In the genomic region with DNA sequence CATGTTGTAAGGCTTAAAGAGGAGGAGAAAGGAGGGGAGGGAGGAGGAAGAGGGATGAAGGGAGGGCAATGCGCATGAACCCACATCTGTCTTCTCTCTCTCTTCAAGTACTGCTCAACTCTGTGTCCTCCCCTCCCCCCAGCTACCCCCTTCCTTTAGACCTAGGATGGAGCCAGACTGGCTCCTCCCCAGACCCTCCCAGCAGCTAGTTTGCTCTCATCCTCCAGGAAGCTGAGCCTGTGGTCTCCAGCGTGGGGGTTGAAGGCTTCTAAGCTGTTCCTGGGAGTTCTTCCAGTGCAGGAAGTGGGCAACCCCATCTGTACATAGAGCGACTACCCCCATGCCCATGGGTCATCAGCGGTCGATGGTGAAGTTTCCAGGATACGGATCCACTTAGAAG, we compare ENCODE assay signal across 13 mouse cellular contexts. TPM values are rescaled to one million over a fixed set of nuclear protein-coding genes. Genes with fewer than 3 reads are reported as not detected.
DNase-seq lines count a peak whose midpoint lies in the region; ATAC-seq and TF ChIP-seq lines count a peak whose summit lies in the region.
"Had no signal": no experiment of that assay in that cellular context is flagged by ENCODE, and none has a peak within 500 bp of the region (broad histone marks: within the 10 kb centered on the region; RNA-seq: fewer than 3 reads in every experiment).

No protein-coding gene starts in this region.

- H3K27me3 ChIP-seq in forebrain, embryonic 10.5 days (ENCODE audit: poor library complexity, severe bottlenecking), result peaks cover 53% of the 10 kb centered on the region
- H3K27me3 ChIP-seq in forebrain, embryonic 15.5 days, result no peaks in the 10 kb centered on the region; the same call in 1 of the 2 replicates
- H3K27me3 ChIP-seq in stomach, embryonic 14.5 days (ENCODE audit: control insufficient read depth, insufficient read depth, low read length), result no peaks in the 10 kb centered on the region
- H3K27me3 ChIP-seq in stomach, postnatal 0 days (ENCODE audit: control insufficient read depth, insufficient read depth, low read length), result no peaks in the 10 kb centered on the region
- H3K27me3 ChIP-seq in stomach, embryonic 16.5 days (ENCODE audit: control insufficient read depth, insufficient read depth, low read length), result no peaks in the 10 kb centered on the region
- H3K27me3 ChIP-seq: neural tube, embryonic 15.5 days had no signal

- 57% methylated on average over 6 of the region's 6 CpGs for WGBS in forebrain, embryonic 10.5 days
- WGBS in forebrain, embryonic 15.5 days, result 78% methylated on average over 6 of the region's 6 CpGs
- 43% methylated on average over 6 of the region's 6 CpGs for whole genome bisulfite sequencing in stomach, embryonic 14.5 days
- WGBS in stomach, postnatal 0 days, result 57% methylated on average over 6 of the region's 6 CpGs
- WGBS in stomach, embryonic 16.5 days, result 42% methylated on average over 6 of the region's 6 CpGs

- no peaks in the 10 kb centered on the region for H3K9me3 ChIP-seq in forebrain, embryonic 10.5 days
- H3K9me3 ChIP-seq in forebrain, embryonic 15.5 days, result no peaks in the 10 kb centered on the region
- no peaks in the 10 kb centered on the region for H3K9me3 ChIP-seq in stomach, embryonic 14.5 days (ENCODE audit: control insufficient read depth, low read depth, low read length)
- no peaks in the 10 kb centered on the region for H3K9me3 ChIP-seq in stomach, postnatal 0 days (ENCODE audit: control insufficient read depth, low read length)
- H3K9me3 ChIP-seq in stomach, embryonic 16.5 days (replicated peaks; ENCODE audit: control insufficient read depth, low read length), result no peaks in the 10 kb centered on the region
- H3K9me3 ChIP-seq: neural tube, embryonic 15.5 days had no signal

- DNase-seq in forebrain, embryonic 10.5 days (ENCODE audit: extremely low spot score, low spot score), result no peak
- DNase-seq in kidney, postnatal 14 days, result peak; percentile 24
- no peak for DNase-seq in kidney, postnatal 36 days
- DNase-seq in stomach, postnatal 0 days (ENCODE audit: low spot score), result no peak
- no peak for DNase-seq in cerebellum, adult 11 months
- DNase-seq: cerebellum, adult 11-12 months; heart, postnatal 4 days; retina, postnatal 1 day had no signal

- no peak overlapping the region for H3K4me2 ChIP-seq in forebrain, embryonic 15.5 days (replicated peaks)
- H3K4me2 ChIP-seq in stomach, embryonic 14.5 days (replicated peaks; ENCODE audit: low read depth, low read length), result no peak overlapping the region
- H3K4me2 ChIP-seq in stomach, postnatal 0 days (replicated peaks; ENCODE audit: low read depth), result no peak overlapping the region
- 0 out of 2 replicates have a peak overlapping the region, but pooled peaks have one; percentile 6 for H3K4me2 ChIP-seq in stomach, embryonic 16.5 days (ENCODE audit: low read depth, low read length)
- H3K4me2 ChIP-seq: neural tube, embryonic 15.5 days had no signal

- no peak overlapping the region for H3K4me3 ChIP-seq in forebrain, embryonic 10.5 days
- no peak overlapping the region for H3K4me3 ChIP-seq in forebrain, embryonic 15.5 days
- H3K4me3 ChIP-seq in stomach, embryonic 14.5 days (ENCODE audit: low read depth, low read length), result no peak overlapping the region
- H3K4me3 ChIP-seq in stomach, postnatal 0 days (ENCODE audit: low read depth, low read length), result no peak overlapping the region
- no peak overlapping the region for H3K4me3 ChIP-seq in stomach, embryonic 16.5 days (replicated peaks; ENCODE audit: low read length)
- H3K4me3 ChIP-seq: neural tube, embryonic 15.5 days had no signal

- no peaks in the 10 kb centered on the region for H3K36me3 ChIP-seq in forebrain, embryonic 10.5 days (replicated peaks)
- no peaks in the 10 kb centered on the region for H3K36me3 ChIP-seq in forebrain, embryonic 15.5 days
- no peaks in the 10 kb centered on the region for H3K36me3 ChIP-seq in stomach, embryonic 14.5 days (ENCODE audit: control insufficient read depth, insufficient read depth, low read length)
- no peaks in the 10 kb centered on the region for H3K36me3 ChIP-seq in stomach, postnatal 0 days (ENCODE audit: control insufficient read depth, insufficient read depth, low read length)
- H3K36me3 ChIP-seq in stomach, embryonic 16.5 days (ENCODE audit: control insufficient read depth, insufficient read depth, low read length), result no peaks in the 10 kb centered on the region
- H3K36me3 ChIP-seq: neural tube, embryonic 15.5 days had no signal

- no peak for TF ChIP-seq EP300 in stomach, postnatal 0 days (optimal IDR thresholded peaks at IDR 0.05)

- no peak for ATAC-seq in forebrain, embryonic 15.5 days (replicated peaks)
- ATAC-seq in stomach, embryonic 14.5 days (ENCODE audit: insufficient number of reproducible peaks, insufficient read depth, low FRiP score, low read depth), result peak; percentile 53; the same call in 1 of the 2 replicates
- no peak for ATAC-seq in stomach, postnatal 0 days (ENCODE audit: low FRiP score, low TSS enrichment)
- peak; percentile 74 for ATAC-seq in stomach, embryonic 16.5 days (ENCODE audit: insufficient read depth, low FRiP score)
- ATAC-seq: inflammation-experienced regulatory T-cells, adult 6 months had no signal

- TF ChIP-seq CTCF in stomach, postnatal 0 days (IDR thresholded peaks at IDR 0.05; ENCODE audit: low read depth), result no peak

- peaks cover 56% of the 10 kb centered on the region for H3K4me1 ChIP-seq in forebrain, embryonic 10.5 days
- no peaks in the 10 kb centered on the region for H3K4me1 ChIP-seq in forebrain, embryonic 15.5 days
- peaks cover 22% of the 10 kb centered on the region for H3K4me1 ChIP-seq in stomach, embryonic 14.5 days (ENCODE audit: control insufficient read depth, insufficient read depth, low read length)
- H3K4me1 ChIP-seq in stomach, postnatal 0 days (replicated peaks; ENCODE audit: control insufficient read depth, insufficient read depth), result peaks cover 4% of the 10 kb centered on the region; the same call in 1 of the 2 replicates
- H3K4me1 ChIP-seq in stomach, embryonic 16.5 days (ENCODE audit: control insufficient read depth, insufficient read depth, low read length), result peaks cover 32% of the 10 kb centered on the region; the same call in 1 of the 2 replicates

- H3K27ac ChIP-seq in forebrain, embryonic 10.5 days, result peak overlapping the region; percentile 51; the same call in 1 of the 2 replicates
- H3K27ac ChIP-seq in forebrain, embryonic 15.5 days (replicated peaks), result no peak overlapping the region
- H3K27ac ChIP-seq in stomach, embryonic 14.5 days (ENCODE audit: low read length), result peak overlapping the region; percentile 64; the same call in 1 of the 2 replicates
- H3K27ac ChIP-seq in stomach, postnatal 0 days (replicated peaks), result no peak overlapping the region
- peak overlapping the region; percentile 80 for H3K27ac ChIP-seq in stomach, embryonic 16.5 days (ENCODE audit: low read length)
- H3K27ac ChIP-seq: neural tube, embryonic 15.5 days had no signal

- H3K9ac ChIP-seq in forebrain, embryonic 15.5 days (replicated peaks), result no peak overlapping the region
- no peak overlapping the region for H3K9ac ChIP-seq in stomach, embryonic 14.5 days (replicated peaks; ENCODE audit: low read depth, low read length)
- H3K9ac ChIP-seq in stomach, postnatal 0 days (ENCODE audit: low read length), result no peak overlapping the region
- H3K9ac ChIP-seq in stomach, embryonic 16.5 days (ENCODE audit: low read length), result no peak overlapping the region
- H3K9ac ChIP-seq: neural tube, embryonic 15.5 days had no signal

RNA-seq across cellular contexts. Expression of gene Sdk2, which starts 38.8 kb away (rescaled TPM):
- 0.87 and 1.5 TPM in 2 replicates for polyA plus RNA-seq in forebrain, embryonic 10.5 days (2016; fragmentation: Nextera tagmentation; extraction: Ambion mirVana)
- polyA plus RNA-seq in forebrain, embryonic 15.5 days (2015; fragmentation: Nextera tagmentation; extraction: Ambion mirVana), result 2.2 and 2.3 TPM in 2 replicates
- 3.9 and 4.3 TPM in 2 replicates for polyA plus RNA-seq in stomach, embryonic 14.5 days (2014; fragmentation: Nextera tagmentation; extraction: Ambion mirVana)
- 0.45 and 0.75 TPM in 2 replicates for polyA plus RNA-seq in stomach, postnatal 0 days (2015; fragmentation: Nextera tagmentation; extraction: Ambion mirVana)
- polyA plus RNA-seq in stomach, embryonic 16.5 days (2015; fragmentation: Nextera tagmentation; extraction: Ambion mirVana), result 2.0 and 2.5 TPM in 2 replicates

Comparison
In these comparisons a context has a peak if more than half of its experiments do, and no peak if none do; other contexts are left out.
1. H3K27ac ChIP-seq: peak in forebrain, embryonic 10.5 days (single experiment), stomach, embryonic 14.5 days (single experiment) and stomach, embryonic 16.5 days (single experiment); none in forebrain, embryonic 15.5 days (single experiment) and stomach, postnatal 0 days (single experiment).
2. ATAC-seq: peak in stomach, embryonic 14.5 days (single experiment) and stomach, embryonic 16.5 days (single experiment); none in forebrain, embryonic 15.5 days (single experiment) and stomach, postnatal 0 days (single experiment).